Mouse (Mus musculus) hindbrain, embryonic 16.5 days (tissue): ENCODE measurements around the gene Slc43a2. TPM values are rescaled to one million over a fixed set of nuclear protein-coding genes. Genes with fewer than 3 reads are reported as not detected.
A peak's percentile ranks its signal among the peaks of the same experiment; 100 is the strongest.

Source experiments
- ATAC-seq: fragments of 200-750 bp; cut with Nextera tagmentation; 2 replicates; pipeline ENCODE4 v1.8.0; 2017; ENCODE audit warnings: moderate TSS enrichment, moderate library complexity
- H3K27ac ChIP-seq: fragments of 300-500 bp; sonication (generic); 2 replicates; pipeline ENCODE4 v1.5.1; 2014; ENCODE audit warnings: low read depth, mild to moderate bottlenecking, control low read depth, low read length, moderate library complexity
- H3K27me3 ChIP-seq: fragments of 300-500 bp; sonication (generic); replicated peaks from 2 replicates; pipeline ENCODE4 v1.6.1; 2014; ENCODE audit warnings: low read length; ENCODE audit not compliant: control insufficient read depth, insufficient read depth
- H3K36me3 ChIP-seq: fragments of 300-500 bp; sonication (generic); 2 replicates; pipeline ENCODE4 v1.6.1; 2014; ENCODE audit warnings: mild to moderate bottlenecking, low read length, moderate library complexity, mixed read lengths; ENCODE audit not compliant: control insufficient read depth, insufficient read depth
- H3K4me1 ChIP-seq: fragments of 300-500 bp; sonication (generic); 2 replicates; pipeline ENCODE4 v1.6.1; 2014; ENCODE audit warnings: low read depth, low read length; ENCODE audit not compliant: control insufficient read depth, insufficient read depth
- H3K4me2 ChIP-seq: fragments of 300-500 bp; sonication (generic); 2 replicates; pipeline ENCODE4 v1.6.1; 2014; ENCODE audit warnings: mild to moderate bottlenecking, low read length, control low read depth, moderate library complexity
- H3K4me3 ChIP-seq: fragments of 300-500 bp; sonication (generic); 2 replicates; pipeline ENCODE4 v1.5.1; 2014; ENCODE audit warnings: mild to moderate bottlenecking, low read length, control low read depth, moderate library complexity
- H3K9ac ChIP-seq: fragments of 300-500 bp; sonication (generic); 2 replicates; pipeline ENCODE4 v1.6.1; 2014; ENCODE audit warnings: low read depth, mild to moderate bottlenecking, control low read depth, low read length, moderate library complexity
- H3K9me3 ChIP-seq: fragments of 300-500 bp; sonication (generic); 2 replicates; pipeline ENCODE4 v1.6.1; 2014; ENCODE audit warnings: mild to moderate bottlenecking, low read length, moderate library complexity; ENCODE audit not compliant: control insufficient read depth
- WGBS: fragments of 180-500 bp; shearing (Covaris S2); extraction: QIAGEN DNeasy Blood & Tissue Kit; methylation state at CpG from one replicate; pipeline ENCODE4 v1.1.7; 2014; 5-methylcytosine and 5-hydroxymethylcytosine counted together
- polyA plus RNA-seq: library from polyadenylated mRNA; unstranded; fragments of >200 nt; fragmentation: Nextera tagmentation; extraction: Ambion mirVana; gene quantifications from 2 replicates; pipeline ENCODE4 v1.2.1, GENCODE M21; 2015

The Slc43a2 gene
- polyA plus RNA-seq, 1 experiment from 2014 or later = 16.9 TPM

- Histone ChIP-seq H3K4me2 (no peak overlapping the region), H3K27me3 (no peaks in the 10 kb centered on the region), H3K4me3 (no peak overlapping the region), H3K27ac (no peak overlapping the region), H3K9me3 (no peaks in the 10 kb centered on the region), H3K36me3 (peaks cover 24% of the 10 kb centered on the region), H3K4me1 (no peaks in the 10 kb centered on the region), H3K9ac (no peak overlapping the region)
- WGBS = 80% methylated on average over 13 of the region's 13 CpGs
- ATAC-seq = no peak
Observed at GRCm38 (mm10) chr11:75566276-75567196, 35.0 kb downstream of the Slc43a2 start.

GRCm38 (mm10) chr11:75567346-75568114 is 36.0 kb downstream of the Slc43a2 start:
- WGBS = 70% methylated on average over 9 of the region's 9 CpGs
- peaks cover 24% of the 10 kb centered on the region for H3K36me3 ChIP-seq

GRCm38 (mm10) chr11:75568115-75568511 is 36.6 kb downstream of the Slc43a2 start:
- H3K36me3 ChIP-seq = peaks cover 23% of the 10 kb centered on the region
- WGBS = 90% methylated on average over 6 of the region's 6 CpGs
- no peak for ATAC-seq
- no peak overlapping the region for H3K27ac ChIP-seq
- no peaks in the 10 kb centered on the region for H3K27me3 ChIP-seq
- no peak overlapping the region for H3K4me2 ChIP-seq
- H3K4me3 ChIP-seq = no peak overlapping the region
- peaks cover 15% of the 10 kb centered on the region for H3K4me1 ChIP-seq
- no peaks in the 10 kb centered on the region for H3K9me3 ChIP-seq
- H3K9ac ChIP-seq = no peak overlapping the region

More at GRCm38 (mm10) chr11:75567346-75568114, 36.0 kb downstream of the Slc43a2 start:
- no peak for ATAC-seq
- H3K9ac ChIP-seq = no peak overlapping the region
- H3K27me3 ChIP-seq = no peaks in the 10 kb centered on the region
- no peak overlapping the region for H3K4me2 ChIP-seq
- H3K4me1 ChIP-seq = peaks cover 9% of the 10 kb centered on the region
- no peaks in the 10 kb centered on the region for H3K9me3 ChIP-seq
- H3K4me3 ChIP-seq = no peak overlapping the region
- no peak overlapping the region for H3K27ac ChIP-seq

DNA sequence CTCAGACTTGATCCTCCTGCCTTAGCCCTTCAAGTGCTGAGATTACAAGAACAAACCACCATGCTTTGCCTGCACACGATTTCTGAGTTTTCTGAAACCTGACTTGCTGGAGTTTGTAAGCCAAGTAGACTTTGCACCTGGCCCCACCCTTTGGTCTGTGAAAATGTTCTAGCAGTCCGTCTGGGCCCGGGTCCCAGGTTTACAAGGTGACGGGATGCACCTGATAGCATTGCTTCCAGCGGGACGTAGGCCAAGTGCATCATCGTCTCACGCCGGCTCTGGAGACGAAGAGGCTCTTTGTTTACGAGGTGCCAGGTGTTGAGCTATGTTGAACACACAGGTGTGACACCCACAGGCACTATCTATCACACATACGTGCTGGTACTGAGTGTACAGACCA is 37.5 kb downstream of the Slc43a2 start:
- WGBS = 97% methylated on average over 12 of the region's 12 CpGs

DNA sequence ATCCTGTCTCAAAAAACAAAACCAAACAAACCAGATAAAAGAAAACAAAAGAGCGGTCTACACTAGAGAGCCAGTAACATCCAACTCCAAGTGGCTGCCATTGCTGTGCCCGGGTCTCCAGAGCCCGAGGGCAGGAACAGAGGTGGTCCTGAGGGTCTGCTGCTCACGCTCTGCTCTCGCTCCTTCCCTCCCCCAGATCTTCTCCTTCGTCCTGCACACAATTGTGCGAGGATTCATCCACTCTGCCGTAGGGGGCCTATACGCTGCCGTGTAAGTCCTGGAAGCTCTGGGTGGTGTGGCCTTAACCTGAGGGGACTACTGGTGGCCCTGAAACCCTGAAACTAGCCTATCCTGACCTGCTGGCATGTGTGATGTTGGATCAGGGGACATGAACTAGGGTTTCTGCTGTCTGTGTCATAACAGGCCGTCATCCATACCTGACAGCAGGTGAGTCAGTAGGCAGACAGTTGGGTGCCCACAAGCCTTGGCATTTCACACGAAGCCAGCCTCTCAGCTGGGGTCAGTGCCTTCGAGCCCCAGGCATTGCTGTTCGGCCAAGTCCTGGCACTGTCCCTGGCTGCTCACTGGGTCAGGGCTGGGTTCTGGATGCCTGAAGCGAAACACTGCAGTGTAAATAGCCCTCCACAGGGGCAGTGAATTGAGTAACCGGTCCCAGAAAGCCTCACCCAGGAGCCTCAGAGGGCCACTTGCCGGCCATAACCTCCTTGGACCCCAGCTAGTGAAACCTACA is 39.1 kb downstream of the Slc43a2 start:
- H3K4me2 ChIP-seq = no peak overlapping the region
- no peak overlapping the region for H3K27ac ChIP-seq
- peaks cover 16% of the 10 kb centered on the region for H3K4me1 ChIP-seq
- no peak overlapping the region for H3K9ac ChIP-seq
- no peaks in the 10 kb centered on the region for H3K9me3 ChIP-seq
- H3K36me3 ChIP-seq = peaks cover 16% of the 10 kb centered on the region
- no peaks in the 10 kb centered on the region for H3K27me3 ChIP-seq
- 83% methylated on average over 17 of the region's 17 CpGs for WGBS
- ATAC-seq = no peak
- no peak overlapping the region for H3K4me3 ChIP-seq

More for the DNA sequence above, 37.5 kb downstream of the Slc43a2 start:
- peaks cover 16% of the 10 kb centered on the region for H3K36me3 ChIP-seq
- no peak for ATAC-seq
- no peak overlapping the region for H3K4me3 ChIP-seq
- H3K9ac ChIP-seq = no peak overlapping the region
- peaks cover 16% of the 10 kb centered on the region for H3K4me1 ChIP-seq
- no peaks in the 10 kb centered on the region for H3K9me3 ChIP-seq
- no peak overlapping the region for H3K4me2 ChIP-seq
- H3K27ac ChIP-seq = no peak overlapping the region
- no peaks in the 10 kb centered on the region for H3K27me3 ChIP-seq

DNA sequence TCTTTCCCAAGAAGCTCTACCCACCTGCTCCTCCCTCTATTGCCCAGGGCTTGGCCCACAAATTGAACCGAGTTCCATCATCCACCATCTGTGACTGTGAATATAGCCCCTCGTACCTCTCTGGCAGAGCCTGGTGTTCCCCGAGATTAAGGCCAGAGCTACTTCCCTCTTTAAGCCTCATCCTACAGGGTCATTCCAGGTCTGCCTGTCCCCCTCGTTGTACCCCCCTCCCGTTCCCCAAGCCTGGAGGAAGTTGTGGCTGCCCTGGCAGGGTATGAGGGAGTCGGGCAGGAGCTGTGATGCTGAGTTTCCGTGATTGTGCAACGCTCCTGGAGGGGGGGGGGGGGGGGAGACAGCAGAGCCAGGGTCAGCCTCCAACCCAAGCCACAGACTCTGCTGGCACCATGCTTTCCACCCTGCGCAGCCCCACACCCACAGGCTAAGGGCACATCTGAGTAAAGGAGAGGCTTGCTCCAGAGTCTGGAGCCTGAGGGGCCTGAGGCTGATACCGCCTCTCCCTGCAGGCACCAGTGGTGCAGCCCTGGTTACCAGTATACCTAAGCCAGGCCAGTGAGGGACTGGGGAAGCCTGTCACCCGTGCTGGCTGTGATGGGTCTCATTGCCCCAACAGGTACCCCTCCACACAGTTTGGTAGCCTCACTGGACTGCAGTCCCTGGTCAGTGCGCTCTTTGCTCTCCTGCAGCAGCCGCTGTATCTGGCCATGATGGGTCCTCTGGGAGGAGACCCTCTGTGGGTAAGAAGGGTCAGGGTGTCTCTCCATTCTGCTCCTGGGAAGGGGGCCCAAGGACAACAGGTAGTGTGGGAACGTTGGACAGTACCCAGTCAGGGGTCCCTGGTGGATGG is 39.9 kb downstream of the Slc43a2 start:
- 71% methylated on average over 13 of the region's 14 CpGs for WGBS
- peaks cover 13% of the 10 kb centered on the region for H3K36me3 ChIP-seq
- H3K4me3 ChIP-seq = no peak overlapping the region
- no peaks in the 10 kb centered on the region for H3K27me3 ChIP-seq
- H3K4me1 ChIP-seq = peaks cover 16% of the 10 kb centered on the region
- H3K9ac ChIP-seq = no peak overlapping the region
- ATAC-seq = no peak
- H3K9me3 ChIP-seq = no peaks in the 10 kb centered on the region
- no peak overlapping the region; the same call in 1 of the 2 replicates for H3K27ac ChIP-seq
- no peak overlapping the region for H3K4me2 ChIP-seq

DNA sequence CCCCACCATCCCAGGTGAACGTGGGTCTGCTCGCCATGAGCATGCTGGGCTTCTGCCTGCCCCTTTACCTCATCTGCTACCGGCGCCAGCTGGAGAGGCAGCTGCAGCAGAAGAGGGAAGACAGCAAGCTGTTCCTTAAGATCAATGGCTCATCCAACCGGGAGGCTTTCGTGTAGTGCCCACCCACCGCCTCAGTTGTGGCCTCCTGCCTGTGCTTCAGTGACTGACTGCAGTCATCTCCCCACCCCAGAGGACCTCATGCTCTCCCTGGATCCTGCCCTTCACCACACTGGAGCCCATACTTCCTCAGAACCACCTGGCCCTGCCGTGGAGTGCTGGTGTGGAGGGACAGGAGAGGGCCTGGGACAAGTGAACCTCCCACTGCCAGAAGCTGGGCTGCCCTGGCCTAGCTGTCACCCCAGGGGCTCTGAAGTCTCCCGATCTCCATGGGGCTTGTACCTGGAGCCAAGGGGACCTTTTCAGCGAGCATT is 40.9 kb downstream of the Slc43a2 start:
- peak overlapping the region; percentile 46 for H3K9ac ChIP-seq
- H3K27me3 ChIP-seq = no peaks in the 10 kb centered on the region
- no peaks in the 10 kb centered on the region for H3K9me3 ChIP-seq
- 0 out of 2 replicates have a peak, but pooled peaks have one; percentile 3 for ATAC-seq
- H3K27ac ChIP-seq = peak overlapping the region; percentile 77
- H3K4me2 ChIP-seq = no peak overlapping the region
- H3K36me3 ChIP-seq = peaks cover 7% of the 10 kb centered on the region; the same call in 1 of the 2 replicates
- 8% methylated on average over 10 of the region's 10 CpGs for WGBS
- peaks cover 16% of the 10 kb centered on the region for H3K4me1 ChIP-seq
- no peak overlapping the region for H3K4me3 ChIP-seq
